Mouse (Mus musculus) MEL (cell line): ENCODE measurements around the gene Gm43517.

Source experiments
- CHD1 ChIP-seq: IDR thresholded peaks from 2 replicates; pipeline ENCODE4 v1.6.1; 2012; ENCODE audit warnings: low read depth, mild to moderate bottlenecking, inconsistent platforms, low read length, improper control_type of control experiment
- CTCF ChIP-seq, 3 experiments: IDR thresholded peaks in 2 of 3; conservative IDR thresholded peaks in 1 of 3; 2 replicates each; pipeline ENCODE4 v1.5.1; 2011 to 2012; ENCODE audit warnings: low read length in 3 of 3, low read depth in 2 of 3, mild to moderate bottlenecking in 2 of 3, improper control_type of control experiment in 1 of 3, inconsistent platforms in 1 of 3, mixed read lengths in 1 of 3, moderate library complexity in 1 of 3; ENCODE audit not compliant: control insufficient read depth in 1 of 3, insufficient read depth in 1 of 3, poor library complexity in 1 of 3, severe bottlenecking in 1 of 3
- EP300 ChIP-seq, 2 experiments: IDR thresholded peaks; 2 replicates each; pipeline ENCODE4 v1.6.1; 2011; ENCODE audit warnings: improper control_type of control experiment in 2 of 2, low read length in 2 of 2, low read depth in 1 of 2, mild to moderate bottlenecking in 1 of 2
- HCFC1 ChIP-seq: IDR thresholded peaks from 2 replicates; pipeline ENCODE4 v1.6.1; 2012; ENCODE audit warnings: low read depth, mild to moderate bottlenecking, inconsistent platforms, low read length, improper control_type of control experiment, moderate library complexity
- MAZ ChIP-seq: IDR thresholded peaks from 2 replicates; pipeline ENCODE4 v1.6.1; 2012; ENCODE audit warnings: low read depth, mild to moderate bottlenecking, inconsistent platforms, low read length, improper control_type of control experiment
- MYC ChIP-seq: IDR thresholded peaks from 2 replicates; pipeline ENCODE4 v1.6.1; 2011; ENCODE audit warnings: low read depth, mild to moderate bottlenecking, low read length, improper control_type of control experiment, moderate library complexity
- POLR2A ChIP-seq, 2 experiments: IDR thresholded peaks; 2 replicates each; pipeline ENCODE4 v1.6.1; 2011 to 2012; ENCODE audit warnings: low read length in 2 of 2, mild to moderate bottlenecking in 2 of 2, control low read depth in 1 of 2, improper control_type of control experiment in 1 of 2, low read depth in 1 of 2, moderate library complexity in 1 of 2; ENCODE audit not compliant: control insufficient read depth in 1 of 2, insufficient read depth in 1 of 2, poor library complexity in 1 of 2
- RCOR1 ChIP-seq: IDR thresholded peaks from 2 replicates; pipeline ENCODE4 v1.6.1; 2012; ENCODE audit warnings: low read depth, mild to moderate bottlenecking, inconsistent platforms, low read length, improper control_type of control experiment
- TBP ChIP-seq: IDR thresholded peaks from 2 replicates; pipeline ENCODE4 v1.8.0; 2011; ENCODE audit warnings: low read depth, low read length, improper control_type of control experiment
- TCF12 ChIP-seq: IDR thresholded peaks from 2 replicates; pipeline ENCODE4 v1.6.1; 2014; ENCODE audit warnings: low read depth, mild to moderate bottlenecking, inconsistent platforms, low read length, improper control_type of control experiment, moderate library complexity
- USF2 ChIP-seq, 2 experiments: IDR thresholded peaks; 2 replicates each; pipeline ENCODE4 v1.6.1; 2011 to 2012; ENCODE audit warnings: improper control_type of control experiment in 2 of 2, low read length in 2 of 2, borderline replicate concordance in 1 of 2, inconsistent platforms in 1 of 2, low read depth in 1 of 2, mild to moderate bottlenecking in 1 of 2; ENCODE audit not compliant: insufficient read depth in 1 of 2

DNA sequence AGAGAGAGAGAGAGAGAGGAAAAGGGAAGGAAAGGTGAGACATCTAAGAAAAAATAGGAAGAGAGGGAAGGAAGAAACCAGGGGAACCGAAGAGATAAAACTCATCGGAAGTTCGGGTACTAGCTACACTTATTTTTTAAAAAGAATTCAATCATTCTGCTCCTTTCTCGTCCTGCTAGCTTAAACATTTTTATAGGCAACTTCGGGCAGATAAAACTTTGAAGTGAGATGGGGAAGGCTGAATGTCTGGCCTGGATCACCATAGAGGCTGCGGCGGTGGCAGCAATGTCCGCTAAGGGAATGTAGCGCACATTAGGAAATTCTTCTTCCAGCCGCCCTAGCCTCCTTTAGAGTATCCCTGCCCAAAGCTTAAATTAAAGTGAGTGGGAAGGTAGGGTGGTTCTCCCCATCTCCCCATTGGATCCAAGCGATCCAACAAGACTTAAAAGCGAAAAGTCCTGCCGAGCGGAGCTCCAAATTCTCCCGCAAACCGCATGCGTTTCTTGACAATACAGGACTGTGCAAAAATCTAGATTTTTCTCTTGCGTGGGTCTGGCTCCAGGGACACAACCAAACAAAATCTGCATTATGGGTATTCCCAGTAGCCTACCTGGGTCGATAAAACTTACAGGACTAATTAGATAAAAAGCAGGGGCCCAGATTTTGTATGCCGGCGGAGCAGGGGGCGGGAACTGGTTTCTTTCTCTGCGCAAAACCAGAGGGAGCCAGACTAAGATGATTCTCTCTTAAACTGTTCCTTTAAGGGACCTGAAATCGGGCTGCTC is 11.0 kb upstream of the Gm43517 start:
- TF ChIP-seq USF2 (IDR thresholded peaks at IDR 0.05; ENCODE audit: borderline replicate concordance in 1 of 2, insufficient read depth in 1 of 2, low read depth in 1 of 2, low read length in 2 of 2) (no peak), HCFC1 (no peak), CTCF (IDR thresholded peaks at IDR 0.05 in 2 of 3, conservative IDR thresholded peaks at IDR 0.05 in 1 of 3; ENCODE audit: control insufficient read depth in 1 of 3, insufficient read depth in 1 of 3, low read depth in 2 of 3, low read length in 3 of 3, poor library complexity in 1 of 3, severe bottlenecking in 1 of 3) (no peak), EP300 (IDR thresholded peaks at IDR 0.05; ENCODE audit: low read depth in 1 of 2, low read length in 2 of 2) (no peak), RCOR1 (no peak), TBP (no peak), TCF12 (no peak), POLR2A (IDR thresholded peaks at IDR 0.05; ENCODE audit: control insufficient read depth in 1 of 2, insufficient read depth in 1 of 2, low read depth in 1 of 2, low read length in 2 of 2, poor library complexity in 1 of 2) (no peak), CHD1 (no peak), MAZ (no peak), MYC (no peak)
